Mouse (Mus musculus) ES-E14 (cell line): Measurements from ENCODE around the gene Rint1. TPM values are rescaled to one million over a fixed set of nuclear protein-coding genes. Genes with fewer than 3 reads are reported as not detected.

Source experiments
- DNase-seq: peaks from one replicate; pipeline ENCODE4 v3.0.0-alpha.2; 2013; ENCODE audit warnings: low read depth, low spot score
- H3K27ac ChIP-seq: 2 replicates; pipeline ENCODE4 v1.5.1; 2012; ENCODE audit warnings: low read depth, mild to moderate bottlenecking, low read length, moderate library complexity, mixed read lengths; ENCODE audit not compliant: poor library complexity, insufficient read depth, severe bottlenecking
- H3K36me3 ChIP-seq: 2 replicates; pipeline ENCODE4 v1.6.1; 2012; ENCODE audit warnings: mild to moderate bottlenecking, low read length, moderate library complexity, mixed read lengths; ENCODE audit not compliant: control insufficient read depth, poor library complexity, insufficient read depth, severe bottlenecking
- H3K4me1 ChIP-seq, 2 experiments: fragments of 150-350 bp in 1 of 2; sonication (generic) in 1 of 2; 2 replicates each; pipeline ENCODE4 v1.6.1; 2012; ENCODE audit warnings: low read length in 2 of 2, mild to moderate bottlenecking in 1 of 2, mixed read lengths in 1 of 2; ENCODE audit not compliant: control insufficient read depth in 2 of 2, insufficient read depth in 2 of 2, poor library complexity in 1 of 2
- H3K4me3 ChIP-seq, 2 experiments: fragments of 150-350 bp in 1 of 2; sonication (generic) in 1 of 2; 2 replicates each; pipeline ENCODE4 v1.5.1; 2012; ENCODE audit warnings: low read length in 2 of 2, low read depth in 1 of 2, mild to moderate bottlenecking in 1 of 2, mixed read lengths in 1 of 2; ENCODE audit not compliant: insufficient read depth in 1 of 2, poor library complexity in 1 of 2, severe bottlenecking in 1 of 2
- H3K9ac ChIP-seq: 2 replicates; pipeline ENCODE4 v1.6.1; 2012; ENCODE audit warnings: low read depth, mild to moderate bottlenecking, low read length, mixed read lengths; ENCODE audit not compliant: poor library complexity, insufficient read depth, severe bottlenecking
- H3K9me3 ChIP-seq: fragments of 150-350 bp; sonication (generic); 2 replicates; pipeline ENCODE4 v1.6.1; 2012; ENCODE audit warnings: low read depth, mild to moderate bottlenecking, low read length; ENCODE audit not compliant: control insufficient read depth, insufficient read depth
- CHD2 ChIP-seq: IDR thresholded peaks from 2 replicates; pipeline ENCODE4 v1.6.1; 2014; ENCODE audit warnings: mild to moderate bottlenecking, low read depth, low read length, inconsistent platforms
- HCFC1 ChIP-seq: IDR thresholded peaks from 2 replicates; pipeline ENCODE4 v1.6.1; 2012; ENCODE audit warnings: low read length, inconsistent platforms, borderline replicate concordance; ENCODE audit not compliant: insufficient read depth
- MAFK ChIP-seq: IDR thresholded peaks from 2 replicates; pipeline ENCODE4 v1.6.1; 2014; ENCODE audit warnings: mild to moderate bottlenecking, low read depth, low read length, inconsistent platforms; ENCODE audit not compliant: insufficient read depth
- ZC3H11A ChIP-seq: IDR thresholded peaks from 2 replicates; pipeline ENCODE4 v1.6.1; 2012; ENCODE audit warnings: low read depth, mild to moderate bottlenecking, inconsistent platforms, low read length, borderline replicate concordance
- ZNF384 ChIP-seq: IDR thresholded peaks from 2 replicates; pipeline ENCODE4 v1.6.1; 2012; ENCODE audit warnings: low read depth, low read length, inconsistent platforms
- in situ Hi-C, 2 experiments: fragments of 600-800 bp; cut with MboI; formaldehyde crosslinking; loops; one replicate each; pipeline ENCODE4 v1.15.1; 2025; ENCODE audit warnings: low sequenced_read_pairs in 2 of 2, inconsistent platforms in 1 of 2; ENCODE audit not compliant: unreplicated experiment in 2 of 2
- total RNA-seq: library from RNA; depleted of rRNA; stranded (reverse); fragments of 300-350 nt; gene quantifications from 2 replicates; pipeline ENCODE4 v1.2.3, GENCODE M21; 2012

Rint1 gene
- total RNA-seq, 1 experiment: 12.0 TPM

- Histone ChIP-seq H3K4me3 (no peak overlapping the region), H3K36me3 (peaks cover 19% of the 10 kb centered on the region), H3K9ac (no peak overlapping the region), H3K4me1 (peaks cover 0 to 3% of the 10 kb centered on the region in 2 experiments; a peak in 1 of 4 replicates), H3K27ac (no peak overlapping the region), H3K9me3 (no peaks in the 10 kb centered on the region)
- in situ Hi-C loops: no loop called here
- no peak for DNase-seq
- TF ChIP-seq MAFK (no peak), ZNF384 (no peak), ZC3H11A (no peak), HCFC1 (no peak), CHD2 (no peak)
These were observed 69.7 kb downstream of the Rint1 start for GRCm38 (mm10) chr5:23857189-23857588.

DNA sequence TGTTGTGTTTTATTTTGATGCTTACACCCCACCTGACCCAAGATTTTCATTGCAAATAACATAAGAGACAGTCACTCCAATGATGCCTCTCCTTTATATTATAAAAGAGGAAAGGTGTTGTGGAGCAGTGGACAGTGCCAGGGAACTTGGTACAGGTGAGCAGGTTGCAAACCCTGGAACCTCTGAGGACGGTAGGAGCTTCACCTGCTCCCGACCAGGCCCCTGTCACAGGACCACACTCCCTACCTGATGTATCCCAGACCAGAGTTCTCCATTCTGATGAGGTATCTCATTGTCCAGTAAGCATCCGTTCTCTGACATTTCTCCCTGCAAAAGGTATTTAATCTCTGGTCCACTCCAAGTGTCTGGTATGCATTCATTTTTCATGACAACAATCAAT, 70.5 kb downstream of the Rint1 start:
- in situ Hi-C loops: no loop called here
- TF ChIP-seq ZNF384: no peak
- TF ChIP-seq HCFC1: no peak
- TF ChIP-seq MAFK: no peak
- no peak for TF ChIP-seq ZC3H11A
- no peak for TF ChIP-seq CHD2

GRCm38 (mm10) chr5:23858643-23859042, 71.1 kb downstream of the Rint1 start:
- Histone ChIP-seq H3K27ac (no peak overlapping the region), H3K36me3 (peaks cover 13% of the 10 kb centered on the region), H3K4me1 (peaks cover 0 to 3% of the 10 kb centered on the region in 2 experiments; a peak in 1 of 4 replicates), H3K4me3 (no peak overlapping the region), H3K9ac (no peak overlapping the region), H3K9me3 (no peaks in the 10 kb centered on the region)
- in situ Hi-C loops: no loop called here
- DNase-seq: no peak
- TF ChIP-seq ZC3H11A (no peak), CHD2 (no peak), MAFK (no peak)

More for the DNA sequence above, 70.5 kb downstream of the Rint1 start:
- H3K9ac ChIP-seq: no peak overlapping the region
- H3K4me1 ChIP-seq: peaks cover 0 to 3% of the 10 kb centered on the region in 2 experiments; a peak in 1 of 4 replicates
- no peak overlapping the region for H3K27ac ChIP-seq
- no peak overlapping the region for H3K4me3 ChIP-seq
- peaks cover 18% of the 10 kb centered on the region for H3K36me3 ChIP-seq
- DNase-seq: no peak
- H3K9me3 ChIP-seq: no peaks in the 10 kb centered on the region

GRCm38 (mm10) chr5:23859087-23859718, 71.7 kb downstream of the Rint1 start:
- H3K4me3 ChIP-seq: no peak overlapping the region
- TF ChIP-seq HCFC1 (no peak), CHD2 (0 out of 2 replicates have a peak, but pooled peaks have one; percentile 9)
- no peak for DNase-seq
- no peaks in the 10 kb centered on the region for H3K9me3 ChIP-seq
- in situ Hi-C loops: no loop called here
- peaks cover 8% of the 10 kb centered on the region for H3K36me3 ChIP-seq
- H3K9ac ChIP-seq: no peak overlapping the region
- no peak overlapping the region for H3K27ac ChIP-seq
- H3K4me1 ChIP-seq: no peaks in the 10 kb centered on the region

GRCm38 (mm10) chr5:23859896-23860295, 72.4 kb downstream of the Rint1 start:
- no peak overlapping the region for H3K9ac ChIP-seq
- no peak overlapping the region for H3K4me3 ChIP-seq
- H3K36me3 ChIP-seq: peaks cover 3% of the 10 kb centered on the region
- no peak for DNase-seq
- no peaks in the 10 kb centered on the region for H3K4me1 ChIP-seq
- no peaks in the 10 kb centered on the region for H3K9me3 ChIP-seq
- in situ Hi-C loops: no loop called here
- no peak overlapping the region for H3K27ac ChIP-seq
- TF ChIP-seq CHD2 (no peak), ZC3H11A (no peak), HCFC1 (no peak), ZNF384 (no peak), MAFK (no peak)
